Mouse (Mus musculus): ENCODE results near the gene Ccdc6. TPM values are rescaled to one million over a fixed set of nuclear protein-coding genes. Genes with fewer than 3 reads are reported as not detected.

Ccdc6 gene
- total RNA-seq (2012; rRNA removed) (25.4 and 28.6 TPM in 2 replicates), polyA plus RNA-seq (2012; ENCODE audit: insufficient read depth in 1 of 2, insufficient read length in 2 of 2, low read depth in 1 of 2, low replicate concordance in 2 of 2, missing spikeins in 1 of 2) (100 to 1,000 TPM in 1 of 2 experiments, 10 to 100 TPM in 1; 42.0 to 143 TPM)

GRCm38 (mm10) chr10:70096366-70097188 lies at the start of gene Ccdc6:
TSS of gene Ccdc6 (plus strand) at chr10:70097121.
- Histone ChIP-seq H3K9ac (ENCODE audit: control insufficient read depth, low read depth, low read length, poor library complexity, severe bottlenecking) (peak within 1 kb of the TSS; percentile 95), H3K4me1 (ENCODE audit: control insufficient read depth in 1 of 2, insufficient read depth in 2 of 2, low read length in 2 of 2) (peaks cover 6 to 19% of the 10 kb centered on the region in 2 experiments), H3K4me3 (ENCODE audit: control insufficient read depth in 1 of 2, insufficient read depth in 1 of 2, low read depth in 2 of 2, low read length in 2 of 2) (peak within 1 kb of the TSS; percentile 88 to 98), H3K9me3 (replicated peaks; ENCODE audit: insufficient read depth, low read length) (no peaks in the 10 kb centered on the region), H3K36me3 (ENCODE audit: control insufficient read depth in 1 of 2, insufficient read depth in 2 of 2, low read length in 2 of 2) (peaks cover 0 to 13% of the 10 kb centered on the region in 2 experiments; a peak in 3 of 4 replicates), H3K27ac (ENCODE audit: control insufficient read depth, low read depth, low read length) (peak within 1 kb of the TSS; percentile 88), H3K27me3 (ENCODE audit: control insufficient read depth in 1 of 2, insufficient read depth in 2 of 2, low read length in 2 of 2) (no peaks in the 10 kb centered on the region), H3K79me2 (ENCODE audit: control insufficient read depth, insufficient read depth, low read length, poor library complexity) (peaks cover 45% of the 10 kb centered on the region)
- no peak for TF ChIP-seq ETS1 (IDR thresholded peaks at IDR 0.05; ENCODE audit: low read depth, low read length)
- TF ChIP-seq EP300 (IDR thresholded peaks at IDR 0.05; ENCODE audit: low read depth in 1 of 2, low read length in 2 of 2), result no peak
- TF ChIP-seq MAFK (IDR thresholded peaks at IDR 0.05; ENCODE audit: borderline replicate concordance, low read depth, low read length), result no peak
- TF ChIP-seq MXI1 (IDR thresholded peaks at IDR 0.05; ENCODE audit: low read depth, low read length), result peak; percentile 63
- no peak for TF ChIP-seq GATA1 (IDR thresholded peaks at IDR 0.05; ENCODE audit: low read depth, low read length)
- TF ChIP-seq MAZ (IDR thresholded peaks at IDR 0.05; ENCODE audit: low read depth, low read length), result peak; percentile 58; the same call in 1 of the 2 replicates
- no peak for TF ChIP-seq CHD2 (IDR thresholded peaks at IDR 0.05; ENCODE audit: low read length)
- peak in 2 of 3 experiments; percentile 42 to 60; a peak in 5 of 6 replicates for TF ChIP-seq CTCF (IDR thresholded peaks at IDR 0.05 in 2 of 3, conservative IDR thresholded peaks at IDR 0.05 in 1 of 3; ENCODE audit: control insufficient read depth in 1 of 3, insufficient read depth in 1 of 3, low read depth in 2 of 3, low read length in 3 of 3, poor library complexity in 1 of 3, severe bottlenecking in 1 of 3)
- no peak for TF ChIP-seq SMC3 (IDR thresholded peaks at IDR 0.05; ENCODE audit: low read depth, low read length)
- no peak; the same call in 1 of the 2 replicates for TF ChIP-seq RAD21 (IDR thresholded peaks at IDR 0.05; ENCODE audit: low read depth, low read length)
- TF ChIP-seq MEF2A (IDR thresholded peaks at IDR 0.05; ENCODE audit: extremely low read depth, insufficient replicate concordance, low read depth, low read length, poor library complexity, severe bottlenecking), result no peak
- TF ChIP-seq POLR2AphosphoS5 (IDR thresholded peaks at IDR 0.05; ENCODE audit: borderline replicate concordance, low read depth, low read length), result no peak
- TF ChIP-seq USF1 (IDR thresholded peaks at IDR 0.05; ENCODE audit: low read depth, low read length), result peak; percentile 65
- TF ChIP-seq MYC (IDR thresholded peaks at IDR 0.05; ENCODE audit: low read depth, low read length), result 0 out of 2 replicates have a peak, but pooled peaks have one; percentile 45
- TF ChIP-seq POLR2AphosphoS2 (IDR thresholded peaks at IDR 0.05; ENCODE audit: low read length), result no peak
- no peak for TF ChIP-seq E2F4 (IDR thresholded peaks at IDR 0.05; ENCODE audit: borderline replicate concordance, low read depth, low read length)
- TF ChIP-seq NELFE (IDR thresholded peaks at IDR 0.05; ENCODE audit: low read depth, low read length), result peak; percentile 50
- peak; percentile 8; the same call in 1 of the 2 replicates for TF ChIP-seq BHLHE40 (IDR thresholded peaks at IDR 0.05; ENCODE audit: borderline replicate concordance, low read depth, low read length)
- no peak; the same call in 1 of the 2 replicates for TF ChIP-seq UBTF (IDR thresholded peaks at IDR 0.05; ENCODE audit: borderline replicate concordance, insufficient read depth, low read depth, low read length)
- peak; percentile 42; the same call in 1 of the 2 replicates for TF ChIP-seq ELF1 (IDR thresholded peaks at IDR 0.05; ENCODE audit: low read depth, low read length)
- 0 out of 2 replicates have a peak, but pooled peaks have one; percentile 38 for TF ChIP-seq ZMIZ1 (IDR thresholded peaks at IDR 0.05; ENCODE audit: low read depth, low read length)
- TF ChIP-seq USF2 (IDR thresholded peaks at IDR 0.05; ENCODE audit: borderline replicate concordance in 1 of 2, insufficient read depth in 1 of 2, low read depth in 1 of 2, low read length in 2 of 2), result no peak
- TF ChIP-seq POLR2A (IDR thresholded peaks at IDR 0.05; ENCODE audit: control insufficient read depth in 1 of 2, insufficient read depth in 1 of 2, low read depth in 1 of 2, low read length in 2 of 2, poor library complexity in 1 of 2), result peak; percentile 39 to 45; a peak in 1 of 4 replicates
- TF ChIP-seq TBP (IDR thresholded peaks at IDR 0.05; ENCODE audit: low read depth, low read length), result no peak
- TF ChIP-seq SIN3A (IDR thresholded peaks at IDR 0.05; ENCODE audit: low read length), result no peak
- peak; percentile 61 for TF ChIP-seq NRF1 (IDR thresholded peaks at IDR 0.05; ENCODE audit: insufficient read depth, low read depth, low read length, poor library complexity, severe bottlenecking)
- TF ChIP-seq HCFC1 (IDR thresholded peaks at IDR 0.05; ENCODE audit: low read depth, low read length), result peak; percentile 66
- DNase-seq (ENCODE audit: low read depth, low spot score), result peak; percentile 80
